15 mouse cellular contexts compared by ENCODE assay signal in the genomic region with DNA sequence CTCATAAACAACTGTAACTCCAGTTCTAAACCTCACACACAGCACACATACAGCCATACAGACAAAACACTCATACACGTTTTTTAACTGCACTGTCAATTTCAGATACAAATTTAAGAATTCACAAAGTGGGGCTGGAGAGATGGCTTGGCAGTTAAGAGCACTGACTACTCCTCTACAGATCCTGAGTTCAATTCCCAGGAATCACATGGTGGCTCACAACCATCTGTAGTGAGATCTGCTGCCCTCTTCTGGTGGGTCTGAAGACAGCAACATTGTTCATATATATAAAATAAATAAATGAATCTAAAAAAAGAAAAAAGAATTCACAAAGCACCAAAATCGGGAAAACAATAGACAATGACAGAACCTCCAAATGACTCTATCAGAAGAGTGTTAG. TPM values are rescaled to one million over a fixed set of nuclear protein-coding genes. Genes with fewer than 3 reads are reported as not detected.
DNase-seq lines count a peak whose midpoint lies in the region; ATAC-seq and TF ChIP-seq lines count a peak whose summit lies in the region.
"Had no signal": no experiment of that assay in that cellular context is flagged by ENCODE, and none has a peak within 500 bp of the region (broad histone marks: within the 10 kb centered on the region; RNA-seq: fewer than 3 reads in every experiment).

No protein-coding gene starts in this region.

- no peaks in the 10 kb centered on the region for H3K27me3 ChIP-seq in intestine, postnatal 0 days (replicated peaks; ENCODE audit: control insufficient read depth, insufficient read depth, low read length)
- no peaks in the 10 kb centered on the region for H3K27me3 ChIP-seq in intestine, embryonic 16.5 days (replicated peaks; ENCODE audit: control insufficient read depth, insufficient read depth, low read length)
- no peaks in the 10 kb centered on the region for H3K27me3 ChIP-seq in midbrain, embryonic 14.5 days (ENCODE audit: control insufficient read depth, insufficient read depth, low read length)
- no peaks in the 10 kb centered on the region for H3K27me3 ChIP-seq in midbrain, embryonic 16.5 days (ENCODE audit: control insufficient read depth, insufficient read depth, low read depth, low read length)
- H3K27me3 ChIP-seq in MEL (ENCODE audit: control insufficient read depth in 1 of 2, insufficient read depth in 2 of 2, low read length in 2 of 2), result no peaks in the 10 kb centered on the region
- H3K27me3 ChIP-seq: hindbrain, embryonic 12.5 days; limb, embryonic 12.5 days; megakaryocyte, embryonic 14.5 days had no signal

- H3K9ac ChIP-seq in intestine, postnatal 0 days (ENCODE audit: low read depth, low read length), result no peak overlapping the region
- no peak overlapping the region for H3K9ac ChIP-seq in intestine, embryonic 16.5 days (ENCODE audit: low read depth, low read length)
- no peak overlapping the region for H3K9ac ChIP-seq in midbrain, embryonic 14.5 days (replicated peaks; ENCODE audit: low read length)
- H3K9ac ChIP-seq in midbrain, embryonic 16.5 days (ENCODE audit: low read depth, low read length), result no peak overlapping the region
- no peak overlapping the region for H3K9ac ChIP-seq in MEL (ENCODE audit: control insufficient read depth, low read depth, low read length, poor library complexity, severe bottlenecking)
- H3K9ac ChIP-seq: hindbrain, embryonic 12.5 days; limb, embryonic 12.5 days had no signal

- no peak overlapping the region for H3K27ac ChIP-seq in intestine, postnatal 0 days (ENCODE audit: low read depth, low read length)
- H3K27ac ChIP-seq in intestine, embryonic 16.5 days (ENCODE audit: low read length), result no peak overlapping the region
- no peak overlapping the region for H3K27ac ChIP-seq in midbrain, embryonic 14.5 days (replicated peaks; ENCODE audit: low read depth, low read length)
- no peak overlapping the region for H3K27ac ChIP-seq in midbrain, embryonic 16.5 days (ENCODE audit: low read length)
- H3K27ac ChIP-seq in MEL (ENCODE audit: control insufficient read depth, low read depth, low read length), result no peak overlapping the region
- H3K27ac ChIP-seq: hindbrain, embryonic 12.5 days; limb, embryonic 12.5 days had no signal

- no peak overlapping the region for H3K4me3 ChIP-seq in intestine, postnatal 0 days (ENCODE audit: low read depth, low read length)
- no peak overlapping the region for H3K4me3 ChIP-seq in intestine, embryonic 16.5 days (ENCODE audit: low read length)
- H3K4me3 ChIP-seq in midbrain, embryonic 14.5 days (replicated peaks; ENCODE audit: low read depth, low read length), result no peak overlapping the region
- no peak overlapping the region for H3K4me3 ChIP-seq in midbrain, embryonic 16.5 days (ENCODE audit: low read depth, low read length)
- H3K4me3 ChIP-seq in MEL (ENCODE audit: control insufficient read depth in 1 of 2, insufficient read depth in 1 of 2, low read depth in 2 of 2, low read length in 2 of 2), result no peak overlapping the region
- H3K4me3 ChIP-seq: hindbrain, embryonic 12.5 days; limb, embryonic 12.5 days; megakaryocyte, embryonic 14.5 days had no signal

- ATAC-seq in intestine, postnatal 0 days, result no peak
- no peak for ATAC-seq in intestine, embryonic 16.5 days
- no peak for ATAC-seq in midbrain, embryonic 14.5 days (ENCODE audit: low FRiP score, low TSS enrichment)
- ATAC-seq in midbrain, embryonic 16.5 days, result no peak

- 88% methylated on average over 2 of the region's 2 CpGs for WGBS in intestine, postnatal 0 days
- 83% methylated on average over 2 of the region's 2 CpGs for WGBS in intestine, embryonic 16.5 days
- 90% methylated on average over 2 of the region's 2 CpGs for WGBS in midbrain, embryonic 14.5 days
- 89% methylated on average over 2 of the region's 2 CpGs for WGBS in midbrain, embryonic 16.5 days

- peak; percentile 30 for TF ChIP-seq RAD21 in MEL (IDR thresholded peaks at IDR 0.05; ENCODE audit: low read depth, low read length)

- TF ChIP-seq EP300 in MEL (IDR thresholded peaks at IDR 0.05; ENCODE audit: low read depth in 1 of 2, low read length in 2 of 2), result no peak

- peak; percentile 26 for DNase-seq in midbrain, embryonic 14.5 days
- peak; percentile 55 for DNase-seq in MEL (ENCODE audit: low read depth, low spot score)
- peak; percentile 19 for DNase-seq in embryo, embryonic 10.5 days (ENCODE audit: low spot score)
- no peak for DNase-seq in cerebellum, adult 9-10 months
- DNase-seq in Muller cell, postnatal 12 days (ENCODE audit: inconsistent ontology term), result no peak

- TF ChIP-seq CTCF in intestine, postnatal 0 days (IDR thresholded peaks at IDR 0.05; ENCODE audit: low read depth), result peak; percentile 59
- TF ChIP-seq CTCF in MEL (IDR thresholded peaks at IDR 0.05 in 2 of 3, conservative IDR thresholded peaks at IDR 0.05 in 1 of 3; ENCODE audit: control insufficient read depth in 1 of 3, insufficient read depth in 1 of 3, low read depth in 2 of 3, low read length in 3 of 3, poor library complexity in 1 of 3, severe bottlenecking in 1 of 3), result peak; percentile 33 to 42 (median 42); a peak in 5 of 6 replicates

- TF ChIP-seq POLR2A in MEL (IDR thresholded peaks at IDR 0.05; ENCODE audit: control insufficient read depth in 1 of 2, insufficient read depth in 1 of 2, low read depth in 1 of 2, low read length in 2 of 2, poor library complexity in 1 of 2), result no peak

- H3K9me3 ChIP-seq in intestine, postnatal 0 days (ENCODE audit: control insufficient read depth), result no peaks in the 10 kb centered on the region
- no peaks in the 10 kb centered on the region; the same call in 1 of the 2 replicates for H3K9me3 ChIP-seq in intestine, embryonic 16.5 days (ENCODE audit: control insufficient read depth, low read length)
- no peaks in the 10 kb centered on the region for H3K9me3 ChIP-seq in midbrain, embryonic 14.5 days (ENCODE audit: control insufficient read depth, low read length)
- H3K9me3 ChIP-seq in midbrain, embryonic 16.5 days (replicated peaks; ENCODE audit: control insufficient read depth, low read length, poor library complexity, severe bottlenecking), result no peaks in the 10 kb centered on the region
- no peaks in the 10 kb centered on the region for H3K9me3 ChIP-seq in MEL (replicated peaks; ENCODE audit: insufficient read depth, low read length)
- H3K9me3 ChIP-seq: hindbrain, embryonic 12.5 days; limb, embryonic 12.5 days; megakaryocyte, embryonic 14.5 days had no signal

- no peaks in the 10 kb centered on the region for H3K79me2 ChIP-seq in MEL (ENCODE audit: control insufficient read depth, insufficient read depth, low read length, poor library complexity)

- H3K4me1 ChIP-seq in intestine, postnatal 0 days (replicated peaks; ENCODE audit: control insufficient read depth, insufficient read depth, low read length), result no peaks in the 10 kb centered on the region
- no peaks in the 10 kb centered on the region for H3K4me1 ChIP-seq in intestine, embryonic 16.5 days (ENCODE audit: control insufficient read depth, insufficient read depth, low read length)
- no peaks in the 10 kb centered on the region for H3K4me1 ChIP-seq in midbrain, embryonic 14.5 days (ENCODE audit: control insufficient read depth, insufficient read depth, low read length)
- no peaks in the 10 kb centered on the region for H3K4me1 ChIP-seq in midbrain, embryonic 16.5 days (ENCODE audit: control insufficient read depth, insufficient read depth, low read length)
- H3K4me1 ChIP-seq in MEL (ENCODE audit: control insufficient read depth in 1 of 2, insufficient read depth in 2 of 2, low read length in 2 of 2), result no peaks in the 10 kb centered on the region
- H3K4me1 ChIP-seq: hindbrain, embryonic 12.5 days; limb, embryonic 12.5 days; megakaryocyte, embryonic 14.5 days had no signal

- H3K36me3 ChIP-seq in intestine, postnatal 0 days (ENCODE audit: control insufficient read depth, insufficient read depth), result peaks cover 80% of the 10 kb centered on the region
- H3K36me3 ChIP-seq in intestine, embryonic 16.5 days (ENCODE audit: control insufficient read depth, insufficient read depth, low read length), result peaks cover 19% of the 10 kb centered on the region; the same call in 1 of the 2 replicates
- H3K36me3 ChIP-seq in midbrain, embryonic 14.5 days (ENCODE audit: control insufficient read depth, insufficient read depth, low read length), result peaks cover 82% of the 10 kb centered on the region
- H3K36me3 ChIP-seq in midbrain, embryonic 16.5 days (ENCODE audit: control insufficient read depth, insufficient read depth, low read length), result peaks cover 43% of the 10 kb centered on the region
- peaks cover 0 to 1% of the 10 kb centered on the region in 2 experiments; a peak in 1 of 4 replicates for H3K36me3 ChIP-seq in MEL (ENCODE audit: control insufficient read depth in 1 of 2, insufficient read depth in 2 of 2, low read length in 2 of 2)

- H3K4me2 ChIP-seq in intestine, postnatal 0 days (replicated peaks; ENCODE audit: low read depth), result no peak overlapping the region
- H3K4me2 ChIP-seq in intestine, embryonic 16.5 days (ENCODE audit: low read depth, low read length), result no peak overlapping the region
- no peak overlapping the region for H3K4me2 ChIP-seq in midbrain, embryonic 14.5 days (ENCODE audit: low read length)
- H3K4me2 ChIP-seq in midbrain, embryonic 16.5 days (ENCODE audit: low read length), result no peak overlapping the region
- H3K4me2 ChIP-seq: hindbrain, embryonic 12.5 days; limb, embryonic 12.5 days had no signal

RNA-seq across cellular contexts. Expression of a gene that starts 14.0 kb away (rescaled TPM):
- polyA plus RNA-seq in intestine, postnatal 0 days (2015; fragmentation: Nextera tagmentation; extraction: Ambion mirVana), result 30.5 and 31.0 TPM in 2 replicates
- polyA plus RNA-seq in intestine, embryonic 16.5 days (2015; fragmentation: Nextera tagmentation; extraction: Ambion mirVana), result 52.6 and 60.4 TPM in 2 replicates
- 133 and 138 TPM in 2 replicates for polyA plus RNA-seq in midbrain, embryonic 14.5 days (2014; fragmentation: Nextera tagmentation; extraction: Ambion mirVana)
- polyA plus RNA-seq in midbrain, embryonic 16.5 days (2015; fragmentation: Nextera tagmentation; extraction: Ambion mirVana), result 132 and 133 TPM in 2 replicates
- 22.7 and 24.2 TPM in 2 replicates for total RNA-seq in MEL (2012; rRNA removed)
- polyA plus RNA-seq in MEL (2012; ENCODE audit: insufficient read depth in 1 of 2, insufficient read length in 2 of 2, low read depth in 1 of 2, low replicate concordance in 2 of 2, missing spikeins in 1 of 2), result 10 to 100 TPM in 1 of 2 experiments, not detected in 1; 28.1 TPM

RNA-seq across cellular contexts. Expression of a gene that starts 26.4 kb away (rescaled TPM):
- not detected in 2 replicates for polyA plus RNA-seq in intestine, postnatal 0 days (2015; fragmentation: Nextera tagmentation; extraction: Ambion mirVana)
- polyA plus RNA-seq in intestine, embryonic 16.5 days (2015; fragmentation: Nextera tagmentation; extraction: Ambion mirVana), result not detected in 2 replicates
- not detected in 2 replicates for polyA plus RNA-seq in midbrain, embryonic 14.5 days (2014; fragmentation: Nextera tagmentation; extraction: Ambion mirVana)
- not detected in 2 replicates for polyA plus RNA-seq in midbrain, embryonic 16.5 days (2015; fragmentation: Nextera tagmentation; extraction: Ambion mirVana)
- not detected in 2 replicates for total RNA-seq in MEL (2012; rRNA removed)
- polyA plus RNA-seq in MEL (2012; ENCODE audit: insufficient read depth in 1 of 2, insufficient read length in 2 of 2, low read depth in 1 of 2, low replicate concordance in 2 of 2, missing spikeins in 1 of 2), result not detected
- total RNA-seq: heart, adult 18-20 months had no signal
- polyA plus RNA-seq: embryonic facial prominence, embryonic 14.5 days; hindbrain, embryonic 12.5 days; large intestine, adult 2 months; limb, embryonic 12.5 days; neural tube, embryonic 14.5 days had no signal

RNA-seq across cellular contexts. Expression of a gene that starts 36.2 kb away (rescaled TPM):
- polyA plus RNA-seq in intestine, postnatal 0 days (2015; fragmentation: Nextera tagmentation; extraction: Ambion mirVana), result not detected in 2 replicates
- polyA plus RNA-seq in intestine, embryonic 16.5 days (2015; fragmentation: Nextera tagmentation; extraction: Ambion mirVana), result not detected in 2 replicates
- polyA plus RNA-seq in midbrain, embryonic 14.5 days (2014; fragmentation: Nextera tagmentation; extraction: Ambion mirVana), result 0.15 TPM in 1 of 2 replicates, not detected in the other
- polyA plus RNA-seq in midbrain, embryonic 16.5 days (2015; fragmentation: Nextera tagmentation; extraction: Ambion mirVana), result not detected in 2 replicates
- total RNA-seq in MEL (2012; rRNA removed), result 23.3 and 28.3 TPM in 2 replicates
- polyA plus RNA-seq in MEL (2012; ENCODE audit: insufficient read depth in 1 of 2, insufficient read length in 2 of 2, low read depth in 1 of 2, low replicate concordance in 2 of 2, missing spikeins in 1 of 2), result 10 to 100 TPM in 1 of 2 experiments, not detected in 1; 27.6 TPM
- total RNA-seq: heart, adult 18-20 months had no signal
- polyA plus RNA-seq: embryonic facial prominence, embryonic 14.5 days; hindbrain, embryonic 12.5 days; large intestine, adult 2 months; limb, embryonic 12.5 days; neural tube, embryonic 14.5 days had no signal

RNA-seq across cellular contexts. Expression of a gene that starts 36.3 kb away (rescaled TPM):
- polyA plus RNA-seq in intestine, postnatal 0 days (2015; fragmentation: Nextera tagmentation; extraction: Ambion mirVana), result 35.4 and 36.7 TPM in 2 replicates
- 56.4 and 60.6 TPM in 2 replicates for polyA plus RNA-seq in intestine, embryonic 16.5 days (2015; fragmentation: Nextera tagmentation; extraction: Ambion mirVana)
- polyA plus RNA-seq in midbrain, embryonic 14.5 days (2014; fragmentation: Nextera tagmentation; extraction: Ambion mirVana), result 47.9 and 51.2 TPM in 2 replicates
- polyA plus RNA-seq in midbrain, embryonic 16.5 days (2015; fragmentation: Nextera tagmentation; extraction: Ambion mirVana), result 39.1 and 41.5 TPM in 2 replicates
- 65.6 and 81.1 TPM in 2 replicates for total RNA-seq in MEL (2012; rRNA removed)
- 10 to 100 TPM in 1 of 2 experiments, not detected in 1; 83.2 TPM for polyA plus RNA-seq in MEL (2012; ENCODE audit: insufficient read depth in 1 of 2, insufficient read length in 2 of 2, low read depth in 1 of 2, low replicate concordance in 2 of 2, missing spikeins in 1 of 2)

Comparison
In these comparisons a context has a peak if more than half of its experiments do, and no peak if none do; other contexts are left out.
1. DNase-seq: peak in midbrain, embryonic 14.5 days (single experiment), MEL (single experiment) and embryo, embryonic 10.5 days (single experiment); none in cerebellum, adult 9-10 months (single experiment) and Muller cell, postnatal 12 days (single experiment).